Mouse (Mus musculus) MEL (cell line): ENCODE results near the gene Tbc1d1. TPM values are rescaled to one million over a fixed set of nuclear protein-coding genes. Genes with fewer than 3 reads are reported as not detected.
A peak's percentile ranks its signal among the peaks of the same experiment; 100 is the strongest.

Source experiments
- DNase-seq: peaks from one replicate; pipeline ENCODE4 v3.0.0; 2011; ENCODE audit warnings: low read depth, low spot score
- H3K27ac ChIP-seq: 2 replicates; pipeline ENCODE4 v1.5.1; 2012; ENCODE audit warnings: low read depth, mild to moderate bottlenecking, control low read depth, low read length, moderate library complexity; ENCODE audit not compliant: control insufficient read depth
- H3K27me3 ChIP-seq, 2 experiments: fragments of 150-350 bp in 1 of 2; sonication (generic) in 1 of 2; 2 replicates each; pipeline ENCODE4 v1.6.1; 2012; ENCODE audit warnings: low read length in 2 of 2, mild to moderate bottlenecking in 2 of 2, improper control_type of control experiment in 1 of 2, moderate library complexity in 1 of 2; ENCODE audit not compliant: insufficient read depth in 2 of 2, control insufficient read depth in 1 of 2
- H3K36me3 ChIP-seq, 2 experiments: 2 replicates each; pipeline ENCODE4 v1.6.1; 2012 to 2014; ENCODE audit warnings: low read length in 2 of 2, improper control_type of control experiment in 1 of 2, inconsistent platforms in 1 of 2, mild to moderate bottlenecking in 1 of 2; ENCODE audit not compliant: insufficient read depth in 2 of 2, control insufficient read depth in 1 of 2
- H3K4me1 ChIP-seq, 2 experiments: fragments of 150-350 bp in 1 of 2; sonication (generic) in 1 of 2; 2 replicates each; pipeline ENCODE4 v1.6.1; 2012; ENCODE audit warnings: low read length in 2 of 2, improper control_type of control experiment in 1 of 2, mild to moderate bottlenecking in 1 of 2; ENCODE audit not compliant: insufficient read depth in 2 of 2, control insufficient read depth in 1 of 2
- H3K4me3 ChIP-seq, 2 experiments: fragments of 150-350 bp in 1 of 2; sonication (generic) in 1 of 2; 2 replicates each; pipeline ENCODE4 v1.5.1; 2012; ENCODE audit warnings: low read depth in 2 of 2, low read length in 2 of 2, mild to moderate bottlenecking in 2 of 2, moderate library complexity in 2 of 2, control low read depth in 1 of 2, improper control_type of control experiment in 1 of 2; ENCODE audit not compliant: control insufficient read depth in 1 of 2, insufficient read depth in 1 of 2
- H3K79me2 ChIP-seq: 2 replicates; pipeline ENCODE4 v1.6.1; 2012; ENCODE audit warnings: mild to moderate bottlenecking, low read length, moderate library complexity; ENCODE audit not compliant: control insufficient read depth, poor library complexity, insufficient read depth
- H3K9ac ChIP-seq: 2 replicates; pipeline ENCODE4 v1.6.1; 2012; ENCODE audit warnings: low read depth, mild to moderate bottlenecking, control low read depth, low read length, moderate library complexity; ENCODE audit not compliant: control insufficient read depth, poor library complexity, severe bottlenecking
- H3K9me3 ChIP-seq: fragments of 150-350 bp; sonication (generic); replicated peaks from 2 replicates; pipeline ENCODE4 v1.6.1; 2012; ENCODE audit warnings: mild to moderate bottlenecking, low read length, improper control_type of control experiment, moderate library complexity; ENCODE audit not compliant: insufficient read depth
- BHLHE40 ChIP-seq: IDR thresholded peaks from 2 replicates; pipeline ENCODE4 v1.6.1; 2012; ENCODE audit warnings: low read depth, mild to moderate bottlenecking, inconsistent platforms, low read length, improper control_type of control experiment, borderline replicate concordance
- CHD1 ChIP-seq: IDR thresholded peaks from 2 replicates; pipeline ENCODE4 v1.6.1; 2012; ENCODE audit warnings: low read depth, mild to moderate bottlenecking, inconsistent platforms, low read length, improper control_type of control experiment
- CTCF ChIP-seq, 3 experiments: IDR thresholded peaks in 2 of 3; conservative IDR thresholded peaks in 1 of 3; 2 replicates each; pipeline ENCODE4 v1.5.1; 2011 to 2012; ENCODE audit warnings: low read length in 3 of 3, low read depth in 2 of 3, mild to moderate bottlenecking in 2 of 3, improper control_type of control experiment in 1 of 3, inconsistent platforms in 1 of 3, mixed read lengths in 1 of 3, moderate library complexity in 1 of 3; ENCODE audit not compliant: control insufficient read depth in 1 of 3, insufficient read depth in 1 of 3, poor library complexity in 1 of 3, severe bottlenecking in 1 of 3
- EP300 ChIP-seq, 2 experiments: IDR thresholded peaks; 2 replicates each; pipeline ENCODE4 v1.6.1; 2011; ENCODE audit warnings: improper control_type of control experiment in 2 of 2, low read length in 2 of 2, low read depth in 1 of 2, mild to moderate bottlenecking in 1 of 2
- ETS1 ChIP-seq: IDR thresholded peaks from 2 replicates; pipeline ENCODE4 v1.6.1; 2012; ENCODE audit warnings: low read depth, mild to moderate bottlenecking, inconsistent platforms, low read length, improper control_type of control experiment, moderate library complexity
- GABPA ChIP-seq: IDR thresholded peaks from 2 replicates; pipeline ENCODE4 v1.6.1; 2012; ENCODE audit warnings: low read depth, mild to moderate bottlenecking, inconsistent platforms, low read length, improper control_type of control experiment, moderate library complexity
- GATA1 ChIP-seq: IDR thresholded peaks from 2 replicates; pipeline ENCODE4 v1.6.1; 2011; ENCODE audit warnings: low read depth, low read length, improper control_type of control experiment
- JUND ChIP-seq: IDR thresholded peaks from 2 replicates; pipeline ENCODE4 v1.6.1; 2011; ENCODE audit warnings: low read depth, mild to moderate bottlenecking, improper control_type of control experiment, low read length
- MXI1 ChIP-seq: IDR thresholded peaks from 2 replicates; pipeline ENCODE4 v1.6.1; 2011; ENCODE audit warnings: mild to moderate bottlenecking, low read depth, low read length, improper control_type of control experiment
- MYC ChIP-seq: IDR thresholded peaks from 2 replicates; pipeline ENCODE4 v1.6.1; 2011; ENCODE audit warnings: low read depth, mild to moderate bottlenecking, low read length, improper control_type of control experiment, moderate library complexity
- NELFE ChIP-seq: IDR thresholded peaks from 2 replicates; pipeline ENCODE4 v1.6.1; 2011; ENCODE audit warnings: low read depth, low read length, improper control_type of control experiment
- NRF1 ChIP-seq: IDR thresholded peaks from 2 replicates; pipeline ENCODE4 v1.6.1; 2014; ENCODE audit warnings: low read depth, mild to moderate bottlenecking, inconsistent platforms, low read length, improper control_type of control experiment, moderate library complexity; ENCODE audit not compliant: poor library complexity, insufficient read depth, severe bottlenecking
- SIN3A ChIP-seq: IDR thresholded peaks from 2 replicates; pipeline ENCODE4 v1.6.1; 2012; ENCODE audit warnings: low read length, improper control_type of control experiment, inconsistent platforms
- SMC3 ChIP-seq: IDR thresholded peaks from 2 replicates; pipeline ENCODE4 v1.6.1; 2011; ENCODE audit warnings: low read depth, low read length, improper control_type of control experiment
- TAL1 ChIP-seq: IDR thresholded peaks from 2 replicates; pipeline ENCODE4 v1.6.1; 2012; ENCODE audit warnings: mild to moderate bottlenecking, inconsistent platforms, low read length, moderate library complexity, mixed read lengths
- UBTF ChIP-seq: IDR thresholded peaks from 2 replicates; pipeline ENCODE4 v1.6.1; 2012; ENCODE audit warnings: low read depth, mild to moderate bottlenecking, inconsistent platforms, low read length, improper control_type of control experiment, moderate library complexity, borderline replicate concordance; ENCODE audit not compliant: insufficient read depth
- ZC3H11A ChIP-seq: IDR thresholded peaks from 2 replicates; pipeline ENCODE4 v1.6.1; 2012; ENCODE audit warnings: low read depth, mild to moderate bottlenecking, inconsistent platforms, low read length, improper control_type of control experiment
- ZMIZ1 ChIP-seq: IDR thresholded peaks from 2 replicates; pipeline ENCODE4 v1.6.1; 2012; ENCODE audit warnings: low read depth, mild to moderate bottlenecking, inconsistent platforms, low read length, improper control_type of control experiment, moderate library complexity
- ZNF384 ChIP-seq: IDR thresholded peaks from 2 replicates; pipeline ENCODE4 v1.6.1; 2012; ENCODE audit warnings: low read depth, mild to moderate bottlenecking, inconsistent platforms, low read length, improper control_type of control experiment
- polyA plus RNA-seq, 2 experiments: library from polyadenylated mRNA; stranded (reverse) in 1 of 2; unstranded in 1 of 2; fragments of >175 nt in 1 of 2; fragments of >200 nt in 1 of 2; gene quantifications; 2 replicates each; pipeline versions ENCODE4 v1.2.1 to v1.2.4; 2012; ENCODE audit warnings: low replicate concordance in 2 of 2, low read depth in 1 of 2; ENCODE audit not compliant: insufficient read length in 2 of 2, insufficient read depth in 1 of 2, missing spikeins in 1 of 2
- total RNA-seq: library from RNA; depleted of rRNA; stranded (reverse); fragments of 300-350 nt; gene quantifications from 2 replicates; pipeline ENCODE4 v1.2.3, GENCODE M21; 2012

Gene Tbc1d1
- total and polyA plus RNA-seq, 3 experiments, result 22.5 to 24.4 TPM; not detected in 1

DNA sequence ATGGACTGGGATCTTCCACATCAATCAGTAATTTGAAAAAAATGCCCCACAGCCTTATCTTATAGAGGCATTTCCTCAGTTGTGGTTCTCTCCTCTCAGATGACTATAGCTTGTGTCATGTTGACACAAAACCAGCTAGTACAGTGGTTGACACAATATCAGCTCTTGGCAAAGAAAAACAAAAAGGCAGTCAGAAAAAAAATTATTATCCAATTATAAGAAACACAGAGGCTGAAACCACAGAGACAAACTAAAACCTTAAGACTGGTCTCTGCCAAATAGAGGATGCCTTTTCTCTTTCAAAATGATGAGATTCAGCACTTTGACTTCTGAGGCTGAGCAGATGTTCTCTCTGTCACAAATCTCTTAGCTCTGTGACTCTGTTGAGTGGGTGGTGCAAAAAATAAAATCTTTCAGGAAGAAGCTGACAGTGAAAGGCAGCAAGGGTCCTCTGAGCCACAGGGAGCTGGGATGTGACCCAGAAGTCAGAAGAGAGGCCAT, 215.3 kb downstream of the Tbc1d1 start (continued):
- TF ChIP-seq ETS1 (peak; percentile 94), TAL1 (no peak), NELFE (no peak)

- Histone ChIP-seq H3K36me3 (peaks cover 0 to 18% of the 10 kb centered on the region in 2 experiments; a peak in 2 of 4 replicates), H3K79me2 (no peaks in the 10 kb centered on the region), H3K9ac (no peak overlapping the region), H3K9me3 (no peaks in the 10 kb centered on the region), H3K27me3 (no peaks in the 10 kb centered on the region), H3K4me3 (no peak overlapping the region), H3K27ac (no peak overlapping the region), H3K4me1 (peaks cover 0 to 26% of the 10 kb centered on the region in 2 experiments; a peak in 2 of 4 replicates)
- no peak for DNase-seq
- TF ChIP-seq GATA1 (no peak), NELFE (no peak), ZC3H11A (no peak), SIN3A (no peak), JUND (no peak), ZNF384 (no peak), SMC3 (no peak), TAL1 (no peak), ETS1 (no peak), EP300 (IDR thresholded peaks at IDR 0.05; ENCODE audit: low read depth in 1 of 2, low read length in 2 of 2) (no peak), MYC (no peak), MXI1 (no peak), CTCF (IDR thresholded peaks at IDR 0.05 in 2 of 3, conservative IDR thresholded peaks at IDR 0.05 in 1 of 3; ENCODE audit: control insufficient read depth in 1 of 3, insufficient read depth in 1 of 3, low read depth in 2 of 3, low read length in 3 of 3, poor library complexity in 1 of 3, severe bottlenecking in 1 of 3) (no peak), BHLHE40 (no peak), UBTF (no peak), ZMIZ1 (no peak), NRF1 (no peak), CHD1 (no peak), GABPA (no peak)
These were observed 216.3 kb downstream of the Tbc1d1 start for GRCm38 (mm10) chr5:64372292-64372961.
